Mouse (Mus musculus): ENCODE data around the gene 7530416G11Rik. TPM values are rescaled to one million over a fixed set of nuclear protein-coding genes. Genes with fewer than 3 reads are reported as not detected.
A peak's percentile ranks its signal among the peaks of the same experiment; 100 is the strongest.

7530416G11Rik gene
- polyA plus RNA-seq, 1 experiment: not detected

DNA sequence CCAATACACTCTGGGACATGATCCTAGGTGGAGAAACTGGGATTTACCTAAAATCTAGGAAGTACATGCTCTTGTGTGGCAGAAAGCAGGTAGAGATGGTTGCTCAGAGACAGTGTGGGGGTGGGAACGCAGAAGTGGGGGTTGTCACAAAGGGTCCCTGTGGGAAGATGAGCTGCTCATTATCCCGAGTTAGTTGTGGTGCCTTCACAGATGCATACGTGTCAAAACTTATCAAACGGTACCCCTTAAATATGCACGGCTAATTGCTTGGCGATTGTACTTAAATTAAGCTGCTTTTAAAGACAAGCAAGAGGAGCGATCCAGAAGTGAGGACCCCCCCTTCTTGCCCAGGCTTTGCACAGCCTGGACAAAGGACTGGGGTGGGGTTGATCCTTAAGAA is 13.3 kb downstream of the 7530416G11Rik start:
- no peak overlapping the region for H3K4me3 ChIP-seq (replicated peaks; ENCODE audit: extremely low read depth, low read depth, low read length)
- DNase-seq: no peak
- no peaks in the 10 kb centered on the region for H3K4me1 ChIP-seq (ENCODE audit: control insufficient read depth, insufficient read depth, low read length)
- 80% methylated on average over 7 of the region's 7 CpGs for WGBS
- TF ChIP-seq POLR2A (IDR thresholded peaks at IDR 0.05; ENCODE audit: borderline replicate concordance, extremely low read depth, low read depth, low read length) (no peak), CTCF (IDR thresholded peaks at IDR 0.05; ENCODE audit: insufficient read depth, low read length) (no peak)

DNA sequence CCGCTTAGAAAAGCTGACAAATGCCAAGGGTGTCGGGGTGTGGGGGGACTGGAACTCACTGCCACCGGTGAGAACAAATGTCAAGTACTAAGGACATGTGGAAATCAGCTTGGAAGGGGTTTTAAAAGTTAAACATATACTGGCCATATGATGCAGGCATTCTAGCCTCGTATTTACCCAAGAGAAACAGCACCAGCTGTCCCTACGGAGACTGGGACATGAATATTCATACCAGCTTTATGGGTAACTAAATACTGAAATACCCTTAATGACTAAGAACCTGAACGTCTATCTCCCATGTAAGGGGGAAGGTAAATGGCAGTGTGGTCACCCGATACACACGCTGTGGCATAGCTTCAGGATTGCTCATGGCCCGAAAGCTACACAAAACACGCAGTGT is 14.1 kb downstream of the 7530416G11Rik start:
- 80% methylated on average over 10 of the region's 10 CpGs for WGBS

DNA sequence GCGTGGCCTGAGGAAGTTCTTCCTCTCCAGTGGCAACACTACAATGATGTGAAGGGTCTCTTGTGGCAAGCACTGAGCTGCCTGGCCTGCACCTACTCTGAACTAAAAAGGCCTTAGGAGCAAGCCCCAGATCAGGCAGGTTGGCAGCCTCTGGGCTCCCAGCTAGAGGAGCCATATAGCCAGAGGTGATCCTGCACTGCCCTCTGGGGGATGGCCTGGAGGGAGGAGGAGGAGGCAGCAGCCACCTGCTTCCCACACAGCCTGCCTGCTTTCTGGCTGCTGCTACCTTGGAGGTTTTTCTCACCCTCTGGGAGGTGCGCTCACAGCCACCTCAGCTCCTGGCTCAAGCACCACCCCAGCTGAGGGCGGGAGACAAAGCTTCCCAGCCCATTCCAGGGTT is 22.4 kb downstream of the 7530416G11Rik start:
- peaks cover 6% of the 10 kb centered on the region for H3K4me1 ChIP-seq (ENCODE audit: control insufficient read depth, insufficient read depth, low read length)
- DNase-seq: peak; percentile 49
- TF ChIP-seq CTCF (IDR thresholded peaks at IDR 0.05; ENCODE audit: insufficient read depth, low read length) (peak; percentile 71), POLR2A (IDR thresholded peaks at IDR 0.05; ENCODE audit: borderline replicate concordance, extremely low read depth, low read depth, low read length) (no peak)
- no peak overlapping the region for H3K4me3 ChIP-seq (replicated peaks; ENCODE audit: extremely low read depth, low read depth, low read length)
- WGBS: 39% methylated on average over 3 of the region's 3 CpGs

More for the DNA sequence above, 14.1 kb downstream of the 7530416G11Rik start:
- DNase-seq: no peak
- TF ChIP-seq CTCF (IDR thresholded peaks at IDR 0.05; ENCODE audit: insufficient read depth, low read length) (no peak), POLR2A (IDR thresholded peaks at IDR 0.05; ENCODE audit: borderline replicate concordance, extremely low read depth, low read depth, low read length) (no peak)
- Histone ChIP-seq H3K4me3 (replicated peaks; ENCODE audit: extremely low read depth, low read depth, low read length) (no peak overlapping the region), H3K4me1 (ENCODE audit: control insufficient read depth, insufficient read depth, low read length) (no peaks in the 10 kb centered on the region)

DNA sequence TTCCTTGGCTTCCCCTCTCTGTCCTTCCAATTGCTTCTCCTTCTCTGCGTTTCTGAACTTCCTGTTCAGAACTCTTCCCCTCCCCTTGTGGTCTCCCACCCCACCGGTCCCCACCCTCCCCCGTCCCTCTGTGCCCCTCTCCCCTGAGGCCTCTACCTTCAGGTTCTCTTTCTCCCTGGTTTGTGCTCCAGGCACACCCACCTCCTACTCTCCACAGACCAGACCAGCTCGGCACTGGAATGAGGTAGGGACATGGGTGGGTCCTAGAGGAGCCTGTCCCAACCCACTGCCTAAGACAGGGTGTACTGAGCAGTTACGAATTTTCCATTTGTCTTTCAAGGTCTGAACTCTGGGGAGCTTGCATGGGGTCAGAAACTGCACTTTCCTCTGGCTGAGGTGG is 23.1 kb downstream of the 7530416G11Rik start:
- 35% methylated on average over 5 of the region's 5 CpGs for whole genome bisulfite sequencing
- peaks cover 6% of the 10 kb centered on the region for H3K4me1 ChIP-seq (ENCODE audit: control insufficient read depth, insufficient read depth, low read length)
- TF ChIP-seq POLR2A (IDR thresholded peaks at IDR 0.05; ENCODE audit: borderline replicate concordance, extremely low read depth, low read depth, low read length): no peak
- no peak for TF ChIP-seq CTCF (IDR thresholded peaks at IDR 0.05; ENCODE audit: insufficient read depth, low read length)
- no peak overlapping the region for H3K4me3 ChIP-seq (replicated peaks; ENCODE audit: extremely low read depth, low read depth, low read length)
- no peak for DNase-seq

DNA sequence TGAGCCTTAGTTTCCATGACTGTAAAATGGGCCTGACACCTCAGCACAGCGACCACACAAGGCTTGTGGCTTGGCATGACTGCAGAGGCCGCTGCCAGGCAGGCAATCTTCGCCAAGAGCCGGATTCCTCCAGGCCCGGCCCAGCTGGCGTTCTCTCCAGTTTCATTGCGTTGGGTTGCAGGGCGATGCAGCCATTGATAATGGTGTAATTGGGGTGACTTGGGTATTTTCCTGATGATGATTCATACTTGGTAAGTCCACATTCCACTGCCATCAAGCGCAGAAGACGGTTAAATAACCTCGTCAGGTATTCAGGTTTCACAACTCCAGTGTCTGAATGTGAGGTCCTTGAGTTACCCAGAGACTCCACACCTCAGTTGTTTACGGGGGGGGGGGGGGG is 23.7 kb downstream of the 7530416G11Rik start:
- 58% methylated on average over 12 of the region's 12 CpGs for WGBS
- DNase-seq: no peak

DNA sequence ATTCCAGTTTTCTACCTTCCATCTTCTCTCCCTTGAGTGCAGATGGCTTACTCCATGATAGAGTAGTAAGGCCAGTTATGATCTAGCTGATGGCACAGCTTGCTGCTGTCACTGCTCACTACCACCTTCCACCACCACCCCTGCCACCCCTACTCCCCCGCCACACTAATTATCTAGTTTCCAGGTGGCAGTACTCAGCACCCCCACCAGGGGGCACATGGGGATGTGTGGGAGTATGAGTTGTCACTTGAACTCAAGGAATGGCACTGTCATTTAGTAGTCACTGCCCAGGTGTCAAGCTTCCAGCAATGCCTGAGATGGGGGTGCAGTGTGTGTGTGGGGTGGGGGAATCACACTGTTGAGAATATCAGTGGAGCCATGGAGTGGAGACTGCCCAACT is 25.4 kb downstream of the 7530416G11Rik start:
- Histone ChIP-seq H3K4me3 (replicated peaks; ENCODE audit: extremely low read depth, low read depth, low read length) (no peak overlapping the region), H3K4me1 (ENCODE audit: control insufficient read depth, insufficient read depth, low read length) (peaks cover 6% of the 10 kb centered on the region)
- DNase-seq: peak; percentile 70
- WGBS: 24% methylated on average over 1 of the region's 1 CpGs
- TF ChIP-seq CTCF (IDR thresholded peaks at IDR 0.05; ENCODE audit: insufficient read depth, low read length) (peak; percentile 75), POLR2A (IDR thresholded peaks at IDR 0.05; ENCODE audit: borderline replicate concordance, extremely low read depth, low read depth, low read length) (no peak)

More for the DNA sequence above, 23.7 kb downstream of the 7530416G11Rik start:
- Histone ChIP-seq H3K4me3 (replicated peaks; ENCODE audit: extremely low read depth, low read depth, low read length) (no peak overlapping the region), H3K4me1 (ENCODE audit: control insufficient read depth, insufficient read depth, low read length) (peaks cover 6% of the 10 kb centered on the region)
- TF ChIP-seq POLR2A (IDR thresholded peaks at IDR 0.05; ENCODE audit: borderline replicate concordance, extremely low read depth, low read depth, low read length) (no peak), CTCF (IDR thresholded peaks at IDR 0.05; ENCODE audit: insufficient read depth, low read length) (no peak)

DNA sequence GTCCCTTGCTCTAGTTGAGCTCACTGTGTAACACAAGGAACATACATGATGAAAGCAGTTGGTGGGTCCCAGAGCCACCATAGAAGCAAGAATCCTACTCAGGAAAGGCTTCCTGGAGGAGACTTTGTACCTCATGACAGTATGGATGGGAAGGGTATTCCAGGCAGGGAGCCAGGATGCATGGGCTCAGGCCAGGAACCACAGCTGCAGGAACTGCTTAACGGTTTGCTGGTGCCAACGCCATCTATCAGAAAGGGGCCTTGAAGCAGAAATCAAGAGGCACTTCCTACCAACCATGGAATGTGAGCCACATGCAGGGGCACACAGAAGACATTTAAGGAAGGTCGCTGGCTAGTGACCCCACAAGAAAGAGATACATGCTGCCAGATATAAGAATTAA is 28.3 kb downstream of the 7530416G11Rik start:
- Histone ChIP-seq H3K4me1 (ENCODE audit: control insufficient read depth, insufficient read depth, low read length) (0 out of 2 replicates have a peak, but pooled peaks cover 3% of the 10 kb centered on the region), H3K4me3 (replicated peaks; ENCODE audit: extremely low read depth, low read depth, low read length) (no peak overlapping the region)
- no peak for TF ChIP-seq CTCF (IDR thresholded peaks at IDR 0.05; ENCODE audit: insufficient read depth, low read length)
- TF ChIP-seq POLR2A (IDR thresholded peaks at IDR 0.05; ENCODE audit: borderline replicate concordance, extremely low read depth, low read depth, low read length): no peak
- DNase-seq: no peak
- 28% methylated on average over 3 of the region's 3 CpGs for WGBS

DNA sequence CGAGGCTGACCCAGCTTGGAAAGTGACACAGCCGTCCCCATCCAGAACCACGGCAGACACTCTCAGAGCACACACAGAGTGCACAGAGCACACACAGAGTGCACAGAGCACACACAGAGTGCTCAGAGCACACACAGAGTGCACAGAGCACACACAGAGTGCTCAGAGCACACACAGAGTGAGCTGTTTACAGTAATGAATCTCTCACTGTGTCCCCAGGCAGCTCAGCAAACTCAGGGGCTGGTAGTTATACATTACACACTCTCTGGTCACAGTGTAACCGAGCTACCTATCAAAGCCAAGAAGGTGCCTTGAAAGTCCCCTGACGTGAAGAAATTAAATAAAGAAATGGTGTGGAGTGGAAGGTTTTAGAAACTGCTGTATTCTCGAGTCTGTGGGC is 33.6 kb downstream of the 7530416G11Rik start:
- TF ChIP-seq POLR2A (IDR thresholded peaks at IDR 0.05; ENCODE audit: borderline replicate concordance, extremely low read depth, low read depth, low read length) (no peak), CTCF (IDR thresholded peaks at IDR 0.05; ENCODE audit: insufficient read depth, low read length) (no peak)
- no peaks in the 10 kb centered on the region; the same call in 1 of the 2 replicates for H3K4me1 ChIP-seq (ENCODE audit: control insufficient read depth, insufficient read depth, low read length)
- H3K4me3 ChIP-seq (replicated peaks; ENCODE audit: extremely low read depth, low read depth, low read length): no peak overlapping the region
- no peak for DNase-seq
- 67% methylated on average over 6 of the region's 6 CpGs for WGBS

DNA sequence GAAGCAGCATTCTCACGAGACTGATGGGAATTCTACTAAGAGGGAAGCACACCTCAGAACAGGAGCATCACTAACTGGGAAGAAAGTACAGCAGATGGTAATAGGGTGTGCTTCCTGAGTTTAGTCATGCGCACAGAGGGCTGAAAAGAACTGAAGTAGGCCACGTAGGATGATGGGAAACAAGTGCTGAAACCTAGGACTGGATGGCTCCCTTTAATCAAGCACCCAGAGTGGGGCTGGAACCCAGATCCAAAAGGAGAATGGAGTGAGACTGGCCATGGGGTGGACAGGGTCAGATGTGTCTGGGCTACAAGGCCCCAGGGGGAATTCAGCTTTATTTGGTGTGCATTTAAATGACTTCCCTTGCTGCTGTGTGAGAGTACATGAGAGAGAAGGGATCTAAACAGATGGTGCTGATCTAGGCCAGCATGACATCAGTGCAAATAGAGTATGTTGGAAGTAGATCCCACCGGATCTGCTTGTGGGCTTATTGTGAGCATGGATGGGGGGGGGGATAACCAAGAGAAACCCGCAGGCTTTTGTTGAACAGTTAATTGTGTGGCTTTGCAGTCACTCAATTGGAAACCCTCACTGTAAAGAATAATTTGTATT is 36.5 kb downstream of the 7530416G11Rik start:
- WGBS: 88% methylated on average over 5 of the region's 5 CpGs
- no peak for DNase-seq
- Histone ChIP-seq H3K4me1 (ENCODE audit: control insufficient read depth, insufficient read depth, low read length) (no peaks in the 10 kb centered on the region; the same call in 1 of the 2 replicates), H3K4me3 (replicated peaks; ENCODE audit: extremely low read depth, low read depth, low read length) (no peak overlapping the region)
- TF ChIP-seq CTCF (IDR thresholded peaks at IDR 0.05; ENCODE audit: insufficient read depth, low read length): no peak

DNA sequence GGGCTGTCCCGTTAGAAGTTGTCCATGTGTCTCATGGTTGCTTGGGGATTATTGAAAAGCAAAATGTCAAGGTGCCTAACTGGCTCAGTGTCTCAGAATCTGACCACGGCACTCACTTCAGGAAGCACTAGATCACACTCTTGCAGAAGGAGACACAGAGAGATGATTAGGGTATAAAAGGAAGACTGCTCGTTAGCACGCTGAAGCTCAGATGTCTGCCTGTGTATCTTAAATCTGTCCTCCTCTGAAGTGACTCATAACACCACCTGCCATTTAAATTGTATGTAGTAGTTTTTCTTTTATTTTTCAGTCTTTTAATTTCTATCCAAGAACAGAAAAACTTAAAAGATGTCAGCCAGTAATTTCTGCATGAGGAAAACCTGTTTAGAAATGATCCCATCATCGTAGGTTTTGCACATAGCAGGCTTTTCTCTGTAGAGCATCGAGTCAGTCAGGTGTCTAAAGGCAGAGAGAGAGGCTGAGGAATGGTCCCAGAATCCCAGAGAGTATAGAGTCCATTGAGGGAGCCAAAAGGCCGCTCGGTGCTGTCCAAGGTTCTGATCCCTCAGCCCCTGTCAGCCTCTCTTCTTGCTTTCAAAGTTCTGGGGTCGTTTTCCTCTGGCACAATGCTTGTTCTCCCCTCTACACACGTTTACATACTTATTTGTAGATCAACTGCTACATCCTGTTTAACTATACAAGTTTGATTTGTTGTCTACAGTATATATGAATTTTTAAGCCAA is 38.0 kb downstream of the 7530416G11Rik start:
- Histone ChIP-seq H3K4me1 (ENCODE audit: control insufficient read depth, insufficient read depth, low read length) (no peaks in the 10 kb centered on the region; the same call in 1 of the 2 replicates), H3K4me3 (replicated peaks; ENCODE audit: extremely low read depth, low read depth, low read length) (no peak overlapping the region)
- WGBS: 67% methylated on average over 10 of the region's 10 CpGs
- no peak for DNase-seq
- TF ChIP-seq CTCF (IDR thresholded peaks at IDR 0.05; ENCODE audit: insufficient read depth, low read length) (no peak), POLR2A (IDR thresholded peaks at IDR 0.05; ENCODE audit: borderline replicate concordance, extremely low read depth, low read depth, low read length) (no peak)

Data from lung, adult 2 months (tissue).